Mouse (Mus musculus) T-helper 2 cell (primary cell): ENCODE results near the gene Itga9.

Experiments used
- in situ Hi-C: fragments of 300-600 bp; cut with MboI, MseI; formaldehyde crosslinking; loops from one replicate; pipeline ENCODE4 v1.15.1; 2025; ENCODE audit warnings: high pct_unique_total_duplicates

The Itga9 gene

DNA sequence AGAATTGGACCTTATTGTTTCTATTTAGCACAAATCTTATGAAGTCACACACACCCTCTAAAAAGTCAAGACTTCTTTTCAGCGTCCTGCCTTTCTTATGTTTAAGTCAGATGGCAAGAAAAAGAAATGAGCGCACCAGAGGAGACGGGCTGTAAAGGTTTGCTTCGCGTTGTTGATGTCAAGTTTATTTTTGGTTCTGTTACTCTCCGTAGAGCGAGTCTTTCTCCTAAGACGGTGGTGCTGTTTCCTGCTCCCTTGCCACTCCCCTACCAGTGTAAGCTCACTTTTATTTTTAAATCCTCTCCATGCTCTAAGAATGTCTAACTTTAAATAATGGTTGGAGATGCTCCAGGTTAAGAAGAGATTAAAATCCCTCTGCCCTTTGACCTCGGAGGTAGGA is 118.6 kb downstream of the Itga9 start:
- in situ Hi-C loops, result no loop called here

DNA sequence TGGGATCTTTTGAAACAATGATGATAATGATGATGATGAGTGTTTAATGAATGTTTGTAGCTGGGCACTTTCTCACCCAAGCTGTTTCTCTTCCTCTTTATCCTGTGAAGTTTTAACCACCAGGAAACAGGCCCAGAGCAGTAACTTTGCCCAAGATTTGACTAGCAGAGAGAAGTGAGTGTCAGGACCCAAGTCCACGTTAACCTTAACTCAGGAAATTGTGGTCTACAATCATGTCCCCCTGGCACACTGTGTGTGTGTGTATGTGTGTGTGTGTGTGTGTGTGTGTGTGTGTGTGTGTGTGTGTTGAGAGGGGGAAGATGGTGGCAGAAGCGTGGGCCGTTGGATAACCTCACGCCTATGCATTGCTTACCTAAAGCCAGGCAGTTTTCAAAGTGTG is 120.1 kb downstream of the Itga9 start:
- in situ Hi-C loops, result no loop called here

DNA sequence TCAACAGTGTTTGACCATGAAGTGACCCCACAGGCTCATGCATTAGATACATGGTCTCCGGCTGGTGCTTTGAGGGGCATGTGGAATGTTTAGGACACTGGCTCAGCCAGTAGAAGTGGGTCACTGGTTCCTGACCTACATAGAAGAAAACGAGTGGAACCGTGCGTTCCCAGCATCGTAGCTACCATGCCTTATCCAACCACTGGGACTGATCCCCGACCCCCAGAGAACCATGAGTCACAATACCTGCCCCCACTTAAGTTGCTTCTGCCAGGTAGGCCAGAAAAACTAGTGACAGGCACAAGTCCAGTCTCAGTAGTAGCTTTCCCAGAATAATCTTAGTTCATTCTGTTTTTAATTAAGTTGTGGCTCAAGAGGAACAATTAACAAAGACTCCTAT is 121.8 kb downstream of the Itga9 start:
- in situ Hi-C loops, result no loop called here

DNA sequence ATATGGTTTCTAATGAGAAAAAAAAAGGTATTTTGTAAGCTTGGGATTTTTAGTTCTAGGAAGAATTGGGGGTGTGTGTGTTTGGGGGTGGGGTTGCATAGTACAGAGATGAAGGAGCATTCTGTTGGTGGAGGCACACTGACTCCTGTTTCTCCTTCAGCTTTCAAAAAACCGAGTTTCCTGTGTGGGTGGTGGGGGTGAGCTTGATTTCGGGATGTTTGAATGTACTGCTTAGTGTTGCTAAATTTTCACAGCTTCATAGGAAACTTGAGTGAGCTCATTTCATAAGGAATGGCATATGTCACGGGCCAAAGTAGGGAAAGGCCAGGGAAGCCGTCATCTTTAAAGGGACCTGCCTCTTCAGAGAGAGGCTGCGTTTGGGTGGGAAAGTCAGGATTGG is 122.5 kb downstream of the Itga9 start:
- in situ Hi-C loops, result no loop called here

DNA sequence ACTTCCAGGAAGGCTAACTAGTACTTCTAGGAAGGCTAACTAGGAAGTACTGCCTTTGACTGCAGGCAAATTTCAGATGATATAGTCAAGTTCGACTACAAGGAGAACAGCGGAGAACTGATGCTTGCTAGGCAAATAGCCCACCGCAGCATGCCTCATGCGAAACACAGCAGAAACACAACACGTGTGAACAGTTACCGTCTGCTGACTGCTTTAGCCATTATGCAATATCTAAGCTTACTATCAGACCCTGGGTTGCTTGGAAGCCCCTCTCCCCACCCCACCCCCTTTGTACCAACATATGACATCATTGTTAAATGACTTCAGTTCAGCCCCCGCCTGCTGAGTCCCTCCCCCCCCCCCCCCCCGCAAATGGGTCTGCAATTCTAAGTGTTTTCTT is 123.7 kb downstream of the Itga9 start:
- in situ Hi-C loops, result no loop called here

DNA sequence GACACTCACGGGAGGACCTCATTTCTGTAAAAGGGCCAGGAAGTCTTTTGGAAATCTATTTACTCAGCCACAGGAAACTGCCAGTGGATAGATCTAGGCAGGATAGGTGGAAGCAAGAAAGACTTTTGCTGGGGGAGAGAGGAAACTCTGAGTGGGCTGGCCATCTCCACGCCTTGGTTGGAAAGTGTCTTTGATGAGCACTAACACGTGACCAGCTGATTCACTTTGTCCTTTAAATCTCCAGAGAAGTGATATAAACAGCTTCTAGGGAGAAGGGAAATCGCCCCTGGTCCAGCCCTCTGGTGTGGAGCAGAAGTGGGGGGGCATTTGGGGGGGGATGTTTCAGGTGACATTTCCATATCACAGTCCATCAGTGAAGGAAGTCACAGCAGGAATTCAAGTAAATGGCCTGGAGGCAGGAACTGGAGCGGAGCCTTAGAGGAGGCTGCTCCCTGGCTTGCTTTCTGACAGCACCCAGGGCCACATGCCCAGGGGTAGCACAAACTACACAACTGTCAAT is 124.4 kb downstream of the Itga9 start:
- in situ Hi-C loops, result no loop called here

DNA sequence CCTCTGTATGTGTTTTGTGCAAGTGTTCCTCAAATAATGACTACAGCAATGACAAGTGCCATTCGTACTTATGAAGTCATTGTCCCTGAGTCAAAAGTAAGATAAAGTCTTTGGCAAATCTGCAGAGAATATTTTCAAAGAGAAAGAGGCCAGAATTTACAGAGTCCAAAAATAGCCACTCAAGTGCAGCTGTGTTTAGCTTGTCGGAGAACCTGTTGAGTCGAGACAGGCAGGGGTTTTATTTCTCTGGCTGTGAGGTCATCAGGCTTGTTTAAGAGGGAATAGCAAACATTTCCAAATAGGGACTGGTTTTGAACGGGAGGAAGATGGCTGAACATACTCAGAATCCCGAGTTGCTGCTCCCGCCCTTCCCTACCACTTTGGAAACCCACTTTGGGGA is 125.2 kb downstream of the Itga9 start:
- in situ Hi-C loops, result no loop called here

DNA sequence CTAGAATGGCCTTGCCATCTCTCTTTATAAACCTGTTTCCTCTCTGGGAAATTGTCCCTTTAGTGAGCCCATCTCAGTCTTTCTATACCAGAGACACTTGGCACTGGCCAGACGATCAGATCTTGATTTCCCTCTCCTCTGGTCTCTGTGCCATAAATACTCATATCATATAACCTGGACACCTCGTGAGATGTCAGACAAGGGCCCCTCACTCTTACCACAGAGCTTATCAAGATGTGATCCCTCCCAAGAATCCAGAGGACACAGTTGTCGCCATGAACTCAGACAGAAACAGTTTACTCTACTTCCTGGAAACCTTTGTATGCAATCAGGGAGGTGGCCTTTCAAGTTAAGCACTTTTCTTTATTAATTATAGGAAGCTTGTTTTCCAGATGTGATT is 127.1 kb downstream of the Itga9 start:
- in situ Hi-C loops, result no loop called here

DNA sequence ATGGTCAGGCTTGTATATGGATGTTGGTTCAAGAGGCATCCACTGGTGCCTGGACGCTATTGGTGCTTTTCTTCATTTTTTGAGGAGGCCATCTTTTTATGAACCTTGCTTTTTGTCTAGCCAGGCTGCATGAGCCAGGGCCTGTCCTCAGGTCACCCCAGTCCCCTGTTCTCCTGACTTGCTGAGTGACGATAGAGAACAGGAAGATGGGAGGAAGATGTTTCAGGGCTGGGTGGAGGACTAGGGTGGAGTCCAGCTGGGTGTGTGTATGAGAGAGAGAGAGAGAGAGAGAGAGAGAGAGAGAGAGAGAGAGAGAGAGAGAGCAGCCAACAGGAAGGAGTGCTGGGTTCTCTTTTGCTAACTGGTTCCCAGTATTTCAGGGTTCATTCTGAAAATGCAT is 130.6 kb downstream of the Itga9 start:
- in situ Hi-C loops, result no loop called here

DNA sequence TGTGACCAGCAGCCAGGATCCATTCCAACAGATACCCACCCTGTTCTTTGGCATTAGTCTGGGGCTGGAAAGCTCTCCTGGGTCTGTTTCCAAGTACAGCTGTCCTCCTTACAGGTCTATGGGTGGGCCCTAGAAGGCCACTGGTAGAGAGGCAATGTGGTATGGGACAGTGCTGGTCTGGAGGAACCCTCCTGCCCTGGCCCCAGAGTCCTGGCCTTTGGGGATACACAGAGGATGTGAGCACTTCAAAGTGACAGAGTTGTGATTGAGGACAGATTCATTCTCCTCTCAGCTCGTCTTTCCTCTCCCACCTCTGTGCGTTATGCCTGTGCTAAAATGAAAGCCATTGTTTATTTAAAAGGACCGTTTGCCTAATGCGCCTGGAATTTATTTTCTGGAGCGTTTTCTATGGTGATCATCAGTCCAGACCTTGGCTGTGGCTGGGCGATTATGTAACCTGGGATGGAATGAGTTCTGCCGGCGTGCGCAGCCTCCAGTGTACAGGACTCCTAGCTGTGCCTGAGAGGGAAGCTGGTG is 131.2 kb downstream of the Itga9 start:
- in situ Hi-C loops, result no loop called here

DNA sequence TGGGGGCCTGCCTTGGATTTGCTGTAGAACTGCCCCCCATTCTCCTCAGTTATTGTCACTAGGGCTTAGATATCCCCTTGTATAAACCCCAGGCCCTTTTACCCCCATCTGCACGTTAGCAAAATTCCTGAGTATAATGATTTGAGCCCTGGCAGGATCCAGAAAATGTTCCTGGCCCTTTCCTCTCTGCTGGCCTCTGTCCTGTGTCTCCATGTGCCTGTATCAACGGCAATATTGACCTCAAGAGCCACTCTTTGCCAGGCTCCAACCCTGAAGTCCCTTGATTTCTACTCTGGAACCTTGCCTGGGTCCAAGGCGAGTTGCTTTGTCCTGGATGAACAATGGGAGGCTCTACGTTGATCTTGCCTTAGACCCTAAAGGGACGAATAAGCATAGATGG is 131.8 kb downstream of the Itga9 start:
- in situ Hi-C loops, result no loop called here

DNA sequence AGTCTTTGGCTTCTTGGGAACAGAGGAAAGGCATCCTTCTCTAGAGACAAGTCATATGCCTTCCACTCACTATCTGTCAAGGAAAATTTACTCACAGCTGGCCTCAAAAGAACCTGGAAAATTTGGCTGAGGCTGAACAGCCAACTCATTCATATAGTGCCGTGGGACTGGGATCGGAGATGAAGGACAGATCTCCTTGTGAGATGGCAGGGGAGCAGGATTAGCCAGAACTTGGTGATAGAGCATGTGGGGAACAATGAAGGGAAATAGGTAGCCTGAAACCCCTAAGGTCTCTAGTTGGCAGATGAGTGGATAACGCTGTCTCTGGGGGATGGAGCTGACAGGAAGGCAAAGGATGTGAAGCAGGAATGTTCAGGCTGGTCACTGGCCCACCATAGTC is 132.6 kb downstream of the Itga9 start:
- in situ Hi-C loops, result no loop called here

DNA sequence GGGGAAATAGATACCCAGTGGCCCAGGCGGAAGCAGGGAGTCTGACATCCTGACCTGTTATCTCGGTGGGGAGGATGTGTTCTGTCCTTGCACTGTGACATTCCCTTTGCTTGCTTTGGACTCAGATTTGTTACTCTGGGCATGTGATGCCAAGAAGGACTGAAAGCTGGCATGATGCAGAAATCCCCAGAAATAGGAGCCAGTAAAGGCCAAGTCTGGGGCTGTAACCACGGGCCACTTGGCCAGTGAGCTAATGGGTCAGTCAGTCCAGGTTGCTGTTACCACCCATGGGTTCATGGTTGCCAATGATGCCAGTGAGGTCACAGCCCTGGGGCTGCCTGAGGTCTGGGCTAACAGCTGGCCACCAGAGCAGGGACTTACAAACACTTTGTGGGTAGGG is 133.2 kb downstream of the Itga9 start:
- in situ Hi-C loops, result no loop called here

DNA sequence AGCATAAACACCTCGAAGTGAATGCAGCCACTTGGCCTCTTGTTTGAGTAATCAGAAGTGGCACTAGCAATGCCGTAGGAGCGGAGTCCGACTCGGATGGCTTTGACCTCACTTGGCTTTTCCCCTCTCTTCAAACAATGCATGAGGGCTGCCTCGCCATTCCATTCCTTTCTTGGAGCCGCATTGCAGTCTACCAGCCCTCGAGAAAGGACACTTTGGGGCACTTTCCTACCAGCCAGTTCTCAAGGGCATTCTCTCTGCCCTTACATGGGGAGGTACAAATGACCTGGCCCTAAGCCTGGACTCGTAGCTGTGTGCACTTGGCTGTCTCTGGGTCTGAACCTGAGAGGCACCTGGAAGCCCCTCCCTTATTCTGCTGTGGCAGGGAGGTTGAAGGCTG is 134.8 kb downstream of the Itga9 start:
- in situ Hi-C loops, result no loop called here

DNA sequence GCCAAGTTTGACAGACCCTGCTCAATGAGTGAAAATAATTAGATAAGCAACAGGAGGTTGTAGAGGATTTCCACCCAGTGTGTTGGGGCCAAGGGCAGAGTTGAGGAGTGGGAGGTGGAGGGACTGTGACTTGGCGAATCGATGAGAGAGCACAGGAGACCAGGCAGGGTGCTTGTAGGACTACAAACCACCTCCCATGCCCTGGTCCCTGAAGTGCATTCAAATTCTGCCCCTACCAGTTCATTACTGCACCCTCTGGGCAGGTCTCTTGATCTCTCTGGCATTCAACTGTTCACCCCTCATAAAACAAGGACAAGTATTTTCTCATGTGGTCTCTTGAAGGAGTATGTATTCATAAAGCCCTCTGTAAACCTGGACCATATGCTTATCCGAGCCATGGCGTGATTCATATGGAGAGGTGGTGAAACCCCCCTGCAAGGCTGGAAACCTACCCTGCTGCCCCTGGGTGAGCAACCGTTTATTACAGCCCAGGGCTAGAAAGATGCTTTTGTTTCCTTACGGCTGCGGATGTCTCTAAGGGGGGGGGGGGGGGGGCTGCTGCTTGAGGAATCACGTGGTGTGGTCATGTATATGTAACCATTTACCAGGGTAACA is 143.0 kb downstream of the Itga9 start:
- in situ Hi-C loops, result no loop called here

DNA sequence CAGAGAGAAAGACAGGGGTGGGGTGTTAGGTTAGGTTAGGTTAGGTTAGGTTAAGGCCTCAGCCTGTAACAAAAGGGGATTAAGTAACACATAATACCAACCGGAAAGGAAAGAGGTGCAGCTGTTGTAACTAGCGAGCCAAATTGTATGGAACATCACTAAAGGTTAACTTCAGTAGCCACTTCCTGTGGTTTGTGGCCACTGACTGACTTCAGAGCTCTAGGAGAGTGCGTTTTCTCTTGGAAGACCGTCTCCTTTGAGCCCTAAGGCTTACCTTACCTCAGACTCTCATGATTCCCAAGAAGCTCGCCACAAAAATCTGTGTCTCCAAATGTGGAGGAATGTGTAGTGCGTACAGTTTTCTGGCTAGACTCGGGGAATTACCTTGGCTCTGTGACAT is 144.3 kb downstream of the Itga9 start:
- in situ Hi-C loops, result no loop called here

DNA sequence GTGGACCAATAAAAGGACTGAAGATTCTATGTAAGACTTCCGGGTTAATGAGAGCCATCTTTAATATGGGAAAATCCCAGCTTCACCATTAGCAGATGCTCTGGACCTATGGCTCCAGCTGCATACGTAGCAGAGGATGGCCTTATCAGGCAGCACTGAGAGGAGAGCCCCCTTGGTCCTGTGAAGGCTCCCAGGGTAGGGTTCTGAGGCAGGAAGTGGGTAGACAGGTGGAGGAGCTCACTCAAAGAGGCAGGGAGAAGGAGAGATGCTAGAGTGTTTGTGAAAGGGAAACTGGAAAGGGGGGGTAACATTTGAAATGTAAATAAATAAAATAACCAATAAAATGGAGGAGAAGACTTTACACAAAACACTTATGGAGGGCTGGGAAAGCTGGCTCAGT is 145.9 kb downstream of the Itga9 start:
- in situ Hi-C loops, result no loop called here

DNA sequence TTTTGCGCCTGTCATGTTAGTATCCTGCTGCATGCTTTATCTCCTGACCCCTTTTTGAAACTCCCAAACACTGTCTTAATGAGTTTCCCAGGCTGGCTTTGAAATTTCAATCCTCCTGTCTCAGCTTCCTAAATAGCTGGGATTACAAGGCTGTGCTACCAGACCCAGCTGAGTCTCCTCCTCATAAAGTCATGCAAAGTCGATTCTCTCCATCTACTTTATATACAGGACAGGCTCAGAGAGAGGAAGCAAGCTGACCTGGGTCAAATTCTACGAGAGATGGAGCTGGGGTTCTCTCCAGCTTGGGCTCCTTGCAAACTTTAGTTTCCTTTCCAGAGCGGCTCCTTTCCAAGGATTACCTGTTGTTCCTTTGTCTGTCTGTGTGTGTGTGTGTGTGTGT is 153.0 kb downstream of the Itga9 start:
- in situ Hi-C loops, result no loop called here

DNA sequence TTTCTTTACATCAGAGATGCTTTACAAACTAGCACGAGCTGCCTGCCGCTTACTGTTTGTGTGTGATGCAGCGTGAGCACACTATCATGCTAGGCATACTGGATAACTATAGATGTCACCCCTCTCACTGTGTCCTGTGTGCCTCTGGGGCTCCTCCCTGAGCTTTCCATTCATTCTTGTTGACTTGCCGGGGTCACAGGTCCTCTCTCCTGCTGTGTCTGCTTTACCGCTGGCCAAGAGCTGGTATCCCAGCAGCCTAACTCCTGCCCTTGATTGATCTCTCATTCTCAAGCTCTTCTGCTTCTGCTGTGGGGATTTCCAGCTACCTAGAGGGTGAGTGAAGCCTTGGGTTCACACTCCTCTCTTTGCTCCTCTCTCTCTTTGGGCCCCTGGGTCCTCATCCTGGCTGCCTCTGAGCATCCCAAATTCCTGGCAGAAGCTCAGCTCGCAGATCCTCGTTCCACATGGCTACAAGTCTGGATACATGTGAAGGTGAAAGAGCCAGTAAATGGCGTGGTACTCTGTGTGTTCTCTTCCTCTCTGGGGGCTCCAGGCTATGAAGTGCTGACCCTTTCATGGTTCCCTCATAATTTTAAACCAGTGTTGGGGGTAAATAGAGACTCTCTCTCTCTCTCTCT is 155.6 kb downstream of the Itga9 start:
- in situ Hi-C loops, result no loop called here

DNA sequence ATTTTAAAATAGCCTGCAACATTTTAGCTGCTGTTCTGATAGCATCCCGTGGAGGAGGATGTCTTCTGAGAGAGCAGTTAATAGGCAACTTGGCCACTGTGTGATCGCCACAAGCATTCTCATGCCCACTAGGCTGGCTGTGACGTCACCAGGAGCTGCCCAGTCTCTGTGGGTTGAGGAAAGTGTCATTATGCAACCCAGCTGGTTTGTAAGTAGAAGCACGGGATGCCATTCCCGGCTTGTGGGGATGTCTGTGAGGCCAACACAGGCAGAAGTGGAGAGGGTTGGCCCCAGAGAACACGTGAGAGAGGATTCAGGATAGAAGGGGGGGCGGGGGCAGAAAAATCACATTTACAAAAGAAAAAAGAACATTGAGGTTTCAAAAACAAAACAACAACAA is 156.3 kb downstream of the Itga9 start:
- in situ Hi-C loops, result no loop called here

DNA sequence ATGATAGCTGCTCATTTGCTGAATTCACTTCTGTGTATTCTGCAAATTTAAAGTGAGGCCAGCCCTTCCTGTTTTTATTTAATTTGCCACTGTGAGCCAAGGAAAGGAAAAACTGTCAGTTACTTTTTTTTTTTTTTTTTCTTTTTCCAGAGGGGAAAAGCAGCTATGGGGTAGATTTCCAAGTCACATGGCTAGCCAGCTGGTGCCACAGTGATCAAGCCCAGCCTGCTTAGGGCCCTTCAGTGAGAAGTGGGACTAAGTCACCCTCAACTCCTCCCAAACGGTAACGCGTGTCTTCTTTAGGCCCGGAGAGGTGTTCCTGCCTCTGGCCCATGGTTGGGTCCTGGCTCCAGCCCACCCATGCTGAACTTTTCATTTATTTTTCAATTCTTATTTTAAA is 156.7 kb downstream of the Itga9 start:
- in situ Hi-C loops, result no loop called here

DNA sequence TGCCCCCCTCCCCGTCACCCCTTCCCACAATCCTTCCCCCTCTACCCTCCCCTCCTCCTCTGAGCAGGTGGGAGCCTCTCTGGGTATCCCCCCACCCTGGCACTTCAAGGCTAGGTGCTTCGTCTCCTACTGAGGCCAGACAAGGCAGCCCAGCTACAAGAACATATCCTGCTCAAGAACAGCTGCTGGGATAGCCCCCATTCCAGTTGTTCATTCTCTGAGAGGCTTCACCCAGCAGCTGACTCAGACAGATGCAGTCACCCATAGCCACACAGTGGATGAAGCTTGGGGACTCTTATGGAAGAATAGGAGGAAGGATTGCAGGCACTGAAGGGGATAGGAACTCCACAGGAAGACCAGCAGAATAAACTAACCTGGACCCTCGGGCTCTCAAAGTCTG is 157.2 kb downstream of the Itga9 start:
- in situ Hi-C loops, result no loop called here

DNA sequence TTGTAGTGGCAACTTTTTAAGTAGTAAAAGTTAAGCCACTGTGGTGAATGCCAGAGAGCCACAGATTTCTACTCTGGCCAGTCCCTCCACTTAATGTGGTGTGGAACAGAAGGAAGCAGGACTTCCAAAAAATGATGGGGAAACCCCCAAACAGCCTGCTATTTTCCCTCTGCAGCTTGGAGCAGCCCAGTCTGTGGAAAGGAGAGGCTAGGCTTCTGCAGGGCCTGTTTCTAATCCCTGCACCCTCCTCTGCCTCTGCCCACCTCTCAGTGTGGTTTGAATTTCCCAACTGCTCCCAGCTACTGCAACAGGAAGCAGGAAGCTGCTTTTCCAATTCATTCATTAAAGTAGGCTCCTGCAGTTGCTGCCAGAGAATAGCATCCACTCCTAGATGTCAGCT is 158.6 kb downstream of the Itga9 start:
- in situ Hi-C loops, result no loop called here

DNA sequence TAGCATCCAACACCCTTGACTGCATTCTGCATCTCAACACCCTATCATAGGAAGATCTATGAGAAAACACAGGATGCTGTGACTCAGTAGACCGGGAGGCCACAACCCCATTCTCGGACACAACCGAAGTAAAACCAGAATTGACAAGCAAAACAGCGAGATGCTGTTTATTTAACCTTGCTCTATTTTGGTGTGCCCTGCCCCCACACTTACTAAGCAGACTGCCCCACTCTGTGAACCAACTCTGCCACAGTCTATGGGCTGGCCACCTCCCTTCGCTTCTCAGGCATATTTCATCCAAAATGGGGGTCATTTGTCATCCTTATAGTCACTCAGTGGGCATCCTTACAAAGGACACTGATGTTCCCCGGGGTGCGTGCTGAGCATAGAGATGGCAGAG is 160.5 kb downstream of the Itga9 start:
- in situ Hi-C loops, result no loop called here
